22 mouse cellular contexts compared by ENCODE assay signal in genomic region chr11:94973313-94973712, GRCm38 (mm10). TPM values are rescaled to one million over a fixed set of nuclear protein-coding genes. Genes with fewer than 3 reads are reported as not detected.
DNase-seq lines count a peak whose midpoint lies in the region; ATAC-seq lines count a peak whose summit lies in the region.
"Had no signal": no experiment of that assay in that cellular context is flagged by ENCODE, and none has a peak within 500 bp of the region (broad histone marks: within the 10 kb centered on the region; RNA-seq: fewer than 3 reads in every experiment).

No protein-coding gene starts in this region.

- H3K9me3 ChIP-seq in embryonic facial prominence, embryonic 10.5 days, result no peaks in the 10 kb centered on the region
- H3K9me3 ChIP-seq in forebrain, embryonic 15.5 days, result no peaks in the 10 kb centered on the region
- H3K9me3 ChIP-seq: G1E had no signal

- H3K4me1 ChIP-seq in embryonic facial prominence, embryonic 10.5 days, result peaks cover 9% of the 10 kb centered on the region
- H3K4me1 ChIP-seq in forebrain, embryonic 15.5 days, result peaks cover 18% of the 10 kb centered on the region

- no peak overlapping the region for H3K4me2 ChIP-seq in forebrain, embryonic 15.5 days (replicated peaks)
- H3K4me2 ChIP-seq: lung, embryonic 14.5 days had no signal

- H3K9ac ChIP-seq in forebrain, embryonic 15.5 days (replicated peaks), result no peak overlapping the region
- H3K9ac ChIP-seq: lung, embryonic 14.5 days had no signal

- peak overlapping the region; percentile 51 for H3K27ac ChIP-seq in embryonic facial prominence, embryonic 10.5 days (replicated peaks)
- H3K27ac ChIP-seq in forebrain, embryonic 15.5 days (replicated peaks), result no peak overlapping the region

- 45% methylated on average over 4 of the region's 4 CpGs for WGBS in embryonic facial prominence, embryonic 10.5 days
- WGBS in forebrain, embryonic 15.5 days, result 51% methylated on average over 4 of the region's 4 CpGs

- no peak overlapping the region for H3K4me3 ChIP-seq in embryonic facial prominence, embryonic 10.5 days
- H3K4me3 ChIP-seq in forebrain, embryonic 15.5 days, result no peak overlapping the region
- H3K4me3 ChIP-seq: erythroblast, embryonic 14.5 days had no signal

- no peak for ATAC-seq in forebrain, embryonic 15.5 days (replicated peaks)

- H3K27me3 ChIP-seq in embryonic facial prominence, embryonic 10.5 days (replicated peaks; ENCODE audit: low read depth, poor library complexity, severe bottlenecking), result peaks cover 32% of the 10 kb centered on the region
- H3K27me3 ChIP-seq in forebrain, embryonic 15.5 days, result no peaks in the 10 kb centered on the region

- intact Hi-C loops in heart, postnatal 10 days (cut with DNase I), result no loop called here

- no peaks in the 10 kb centered on the region for H3K36me3 ChIP-seq in embryonic facial prominence, embryonic 10.5 days (replicated peaks)
- no peaks in the 10 kb centered on the region for H3K36me3 ChIP-seq in forebrain, embryonic 15.5 days
- H3K36me3 ChIP-seq: G1E had no signal

- peak; percentile 58 to 63 for DNase-seq in heart, adult 18-20 months
- DNase-seq in heart, adult 8-10 months (ENCODE audit: low spot score), result no peak
- DNase-seq in embryonic facial prominence, embryonic 10.5 days (ENCODE audit: low spot score), result peak; percentile 39
- DNase-seq in gastrocnemius, postnatal 10 days, result peak; percentile 65
- peak; percentile 61 to 64 for DNase-seq in heart, postnatal 10 days
- no peak for DNase-seq in T-cell, adult 2 months (ENCODE audit: low spot score)
- DNase-seq in right cerebral cortex, postnatal 36 days (ENCODE audit: low spot score in 2 of 2), result no peak
- DNase-seq: adrenal gland, postnatal 25 days; kidney, adult 18-20 months; kidney, postnatal 36 days; lung, embryonic 14.5 days; right cerebral cortex, postnatal 25 days had no signal

RNA-seq across cellular contexts. Expression of gene Sgca, which starts 2.8 kb away (rescaled TPM):
- 100 to 1,000 TPM; 182 to 184 TPM for total RNA-seq in heart, adult 18-20 months (2021)
- 100 to 1,000 TPM; 202 to 221 (median 208) TPM for total RNA-seq in heart, adult 8-10 months (2022)
- 0.17 TPM in 1 of 2 replicates, not detected in the other for polyA plus RNA-seq in embryonic facial prominence, embryonic 10.5 days (2016; fragmentation: Nextera tagmentation; extraction: Ambion mirVana)
- total RNA-seq in gastrocnemius, postnatal 10 days (2021), result 100 to 1,000 TPM; 185 to 194 TPM
- 100 to 1,000 TPM; 123 to 128 TPM for total RNA-seq in heart, postnatal 10 days (2021)
- polyA plus RNA-seq in forebrain, embryonic 15.5 days (2015; fragmentation: Nextera tagmentation; extraction: Ambion mirVana), result not detected in 2 replicates
- total RNA-seq: adrenal gland, postnatal 25 days; common myeloid progenitor, adult 5-6 weeks; left cerebral cortex, adult 18-20 months; megakaryocyte-erythroid progenitor cell, adult 5-6 weeks; monocyte, adult 5-6 weeks had no signal
- polyA plus RNA-seq: erythroblast, embryonic 14.5 days; G1E; liver, adult 2 months; lung, embryonic 14.5 days had no signal

RNA-seq across cellular contexts. Expression of gene Hils1, which starts 5.9 kb away (rescaled TPM):
- not detected for total RNA-seq in heart, adult 18-20 months (2021)
- not detected for total RNA-seq in heart, adult 8-10 months (2022)
- not detected in 2 replicates for polyA plus RNA-seq in embryonic facial prominence, embryonic 10.5 days (2016; fragmentation: Nextera tagmentation; extraction: Ambion mirVana)
- total RNA-seq in gastrocnemius, postnatal 10 days (2021), result not detected
- not detected for total RNA-seq in heart, postnatal 10 days (2021)
- not detected in 2 replicates for polyA plus RNA-seq in forebrain, embryonic 15.5 days (2015; fragmentation: Nextera tagmentation; extraction: Ambion mirVana)
- total RNA-seq: adrenal gland, postnatal 25 days; common myeloid progenitor, adult 5-6 weeks; G1E; heart, postnatal 14 days; left cerebral cortex, adult 18-20 months; liver, adult 2 months; megakaryocyte-erythroid progenitor cell, adult 5-6 weeks had no signal
- polyA plus RNA-seq: erythroblast, embryonic 14.5 days; G1E; liver, adult 2 months; lung, embryonic 14.5 days; thymus, postnatal 0 days had no signal

RNA-seq across cellular contexts. Expression of gene Ppp1r9b, which starts 17.5 kb away (rescaled TPM):
- 10 to 100 TPM; 44.8 to 47.2 TPM for total RNA-seq in heart, adult 18-20 months (2021)
- total RNA-seq in heart, adult 8-10 months (2022), result 10 to 100 TPM; 43.9 to 47.4 (median 45.6) TPM
- 8.3 and 9.4 TPM in 2 replicates for polyA plus RNA-seq in embryonic facial prominence, embryonic 10.5 days (2016; fragmentation: Nextera tagmentation; extraction: Ambion mirVana)
- 10 to 100 TPM; 46.8 to 54.9 TPM for total RNA-seq in gastrocnemius, postnatal 10 days (2021)
- 10 to 100 TPM; 51.3 to 58.5 TPM for total RNA-seq in heart, postnatal 10 days (2021)
- polyA plus RNA-seq in forebrain, embryonic 15.5 days (2015; fragmentation: Nextera tagmentation; extraction: Ambion mirVana), result 23.0 and 23.9 TPM in 2 replicates

RNA-seq across cellular contexts. Expression of gene Samd14, which starts 36.4 kb away (rescaled TPM):
- 1 to 10 TPM; 1.1 to 1.9 TPM for total RNA-seq in heart, adult 18-20 months (2021)
- total RNA-seq in heart, adult 8-10 months (2022), result 1 to 10 TPM in 2 of 4 experiments, under 1 TPM in 2; 0.72 to 1.1 (median 0.96) TPM
- polyA plus RNA-seq in embryonic facial prominence, embryonic 10.5 days (2016; fragmentation: Nextera tagmentation; extraction: Ambion mirVana), result 35.5 and 42.5 TPM in 2 replicates
- total RNA-seq in gastrocnemius, postnatal 10 days (2021), result 1 to 10 TPM; 3.5 to 6.1 TPM
- 1 to 10 TPM; 4.1 to 5.9 TPM for total RNA-seq in heart, postnatal 10 days (2021)
- polyA plus RNA-seq in forebrain, embryonic 15.5 days (2015; fragmentation: Nextera tagmentation; extraction: Ambion mirVana), result 120 and 123 TPM in 2 replicates

RNA-seq across cellular contexts. Expression of gene Col1a1, which starts 37.3 kb away (rescaled TPM):
- 10 to 100 TPM; 43.0 to 53.3 TPM for total RNA-seq in heart, adult 18-20 months (2021)
- total RNA-seq in heart, adult 8-10 months (2022), result 10 to 100 TPM; 23.3 to 50.4 (median 39.8) TPM
- polyA plus RNA-seq in embryonic facial prominence, embryonic 10.5 days (2016; fragmentation: Nextera tagmentation; extraction: Ambion mirVana), result 61.5 and 88.8 TPM in 2 replicates
- 1,000 to 10,000 TPM; 5,070 to 7,999 TPM for total RNA-seq in gastrocnemius, postnatal 10 days (2021)
- total RNA-seq in heart, postnatal 10 days (2021), result 100 to 1,000 TPM; 869 to 988 TPM
- 40.2 and 40.5 TPM in 2 replicates for polyA plus RNA-seq in forebrain, embryonic 15.5 days (2015; fragmentation: Nextera tagmentation; extraction: Ambion mirVana)
- total RNA-seq: common myeloid progenitor, adult 5-6 weeks; megakaryocyte-erythroid progenitor cell, adult 5-6 weeks; monocyte, adult 5-6 weeks had no signal
- polyA plus RNA-seq: G1E had no signal

Comparison
In these comparisons a context has a peak if more than half of its experiments do, and no peak if none do; other contexts are left out.
1. DNase-seq: peak in heart, adult 18-20 months (2 of 2), embryonic facial prominence, embryonic 10.5 days (single experiment), gastrocnemius, postnatal 10 days (single experiment) and heart, postnatal 10 days (2 of 2); none in heart, adult 8-10 months (single experiment), T-cell, adult 2 months (single experiment) and right cerebral cortex, postnatal 36 days (0 of 2).